Mouse (Mus musculus): ENCODE measurements around the gene Gm10974. TPM values are rescaled to one million over a fixed set of nuclear protein-coding genes. Genes with fewer than 3 reads are reported as not detected.

The Gm10974 gene
- polyA plus RNA-seq, 1 experiment from 2014 or later, result not detected

DNA sequence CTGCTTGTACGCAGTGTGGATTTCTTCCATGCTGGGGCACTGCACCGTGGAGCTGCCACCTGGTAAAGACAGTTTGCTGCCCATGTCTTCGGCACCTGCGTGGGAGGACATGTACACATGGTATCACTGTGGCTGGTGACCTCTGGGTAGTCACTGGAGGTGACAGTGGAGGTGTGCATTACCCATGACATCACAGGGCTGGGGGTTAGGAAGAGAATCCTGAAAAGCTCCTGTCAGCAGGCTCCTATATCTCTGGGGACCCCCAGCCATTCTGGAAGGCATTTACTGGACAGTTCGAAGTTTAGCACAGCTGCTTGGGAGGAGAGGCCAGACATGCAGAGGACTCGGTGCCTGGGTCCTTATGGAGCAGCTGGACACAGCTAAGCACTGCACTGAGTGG, 22.9 kb upstream of the Gm10974 start:
- H3K27ac ChIP-seq (replicated peaks), result no peak overlapping the region
- no peaks in the 10 kb centered on the region for H3K27me3 ChIP-seq (ENCODE audit: low read depth, poor library complexity, severe bottlenecking)
- 77% methylated on average over 6 of the region's 6 CpGs for WGBS
- H3K36me3 ChIP-seq, result no peaks in the 10 kb centered on the region
- no peak overlapping the region for H3K4me3 ChIP-seq
- H3K9me3 ChIP-seq (replicated peaks), result no peaks in the 10 kb centered on the region
- no peak for DNase-seq (ENCODE audit: low spot score)
- peaks cover 7% of the 10 kb centered on the region for H3K4me1 ChIP-seq

GRCm38 (mm10) chr7:66343307-66343706, 22.4 kb upstream of the Gm10974 start:
- no peak overlapping the region for H3K27ac ChIP-seq (replicated peaks)
- DNase-seq (ENCODE audit: low spot score), result no peak
- H3K4me3 ChIP-seq, result no peak overlapping the region
- 83% methylated on average over 5 of the region's 5 CpGs for WGBS
- H3K36me3 ChIP-seq, result no peaks in the 10 kb centered on the region
- no peaks in the 10 kb centered on the region for H3K9me3 ChIP-seq (replicated peaks)
- H3K4me1 ChIP-seq, result peaks cover 7% of the 10 kb centered on the region
- no peaks in the 10 kb centered on the region for H3K27me3 ChIP-seq (ENCODE audit: low read depth, poor library complexity, severe bottlenecking)

DNA sequence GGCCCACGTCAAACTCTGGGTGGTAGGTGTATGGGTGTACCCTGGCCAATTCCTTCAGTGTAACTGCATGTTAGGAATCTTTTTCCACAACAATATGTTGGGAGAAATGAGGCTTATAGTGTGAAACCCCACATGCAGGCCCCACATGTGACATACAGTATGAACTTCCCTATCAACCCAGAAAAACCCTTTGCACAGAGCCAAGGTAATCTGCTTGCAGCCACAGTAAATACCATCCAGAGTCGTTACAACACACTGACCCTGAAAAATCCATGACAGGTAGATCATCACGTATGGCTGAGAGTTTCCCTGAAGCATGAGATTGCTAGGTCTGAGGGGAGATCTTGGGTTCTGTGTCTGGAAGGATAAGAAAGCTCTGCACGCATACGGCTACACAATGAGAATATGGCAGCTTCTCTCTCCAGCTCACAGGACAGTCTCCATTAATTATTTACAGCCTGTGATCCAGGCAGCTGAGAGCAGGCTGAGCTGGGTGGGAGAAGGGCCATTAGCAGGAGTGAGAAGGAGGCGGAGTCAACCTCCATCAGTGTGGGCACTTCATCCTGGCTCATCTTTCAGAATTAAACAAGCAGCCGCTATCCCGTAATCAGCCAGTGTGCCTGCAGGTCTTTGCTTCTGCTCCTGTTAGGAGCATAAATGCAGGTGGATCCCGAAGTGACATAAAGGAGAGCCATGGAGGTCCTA, 18.6 kb upstream of the Gm10974 start:
- Histone ChIP-seq H3K27ac (replicated peaks) (no peak overlapping the region), H3K27me3 (ENCODE audit: low read depth, poor library complexity, severe bottlenecking) (no peaks in the 10 kb centered on the region), H3K9me3 (replicated peaks) (no peaks in the 10 kb centered on the region), H3K4me1 (peaks cover 7% of the 10 kb centered on the region), H3K4me3 (no peak overlapping the region), H3K36me3 (no peaks in the 10 kb centered on the region)
- DNase-seq (ENCODE audit: low spot score), result no peak
- WGBS, result 60% methylated on average over 9 of the region's 9 CpGs

GRCm38 (mm10) chr7:66348588-66348987, 17.1 kb upstream of the Gm10974 start:
- DNase-seq (ENCODE audit: low spot score), result no peak
- Histone ChIP-seq H3K4me1 (peaks cover 7% of the 10 kb centered on the region), H3K4me3 (no peak overlapping the region), H3K27me3 (ENCODE audit: low read depth, poor library complexity, severe bottlenecking) (no peaks in the 10 kb centered on the region), H3K9me3 (replicated peaks) (no peaks in the 10 kb centered on the region), H3K27ac (replicated peaks) (no peak overlapping the region), H3K36me3 (no peaks in the 10 kb centered on the region)
- WGBS, result 92% methylated on average over 10 of the region's 10 CpGs

DNA sequence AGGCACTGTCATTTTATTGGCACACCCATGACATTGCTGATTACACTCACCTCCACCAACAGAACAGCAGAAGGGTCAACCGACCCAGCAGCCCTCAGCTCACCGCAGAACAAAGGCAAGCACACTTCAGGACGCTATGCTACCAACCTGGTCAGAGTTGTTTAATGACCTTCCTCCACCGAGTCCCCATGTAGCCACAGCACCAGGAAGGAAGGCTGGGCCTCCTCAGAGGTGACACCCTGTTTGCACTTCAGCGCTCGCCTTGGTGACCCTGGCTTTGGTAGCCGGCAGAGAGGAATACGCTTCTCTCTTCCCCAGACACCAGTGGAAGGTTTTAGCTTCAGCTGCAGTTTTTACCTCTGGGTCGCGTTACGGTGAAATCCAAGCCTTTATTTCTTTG, 16.0 kb upstream of the Gm10974 start:
- no peaks in the 10 kb centered on the region for H3K36me3 ChIP-seq
- no peak overlapping the region for H3K4me3 ChIP-seq
- H3K27ac ChIP-seq (replicated peaks), result no peak overlapping the region
- H3K9me3 ChIP-seq (replicated peaks), result no peaks in the 10 kb centered on the region
- peaks cover 7% of the 10 kb centered on the region for H3K4me1 ChIP-seq
- H3K27me3 ChIP-seq (ENCODE audit: low read depth, poor library complexity, severe bottlenecking), result no peaks in the 10 kb centered on the region
- no peak for DNase-seq (ENCODE audit: low spot score)
- 77% methylated on average over 11 of the region's 11 CpGs for WGBS

GRCm38 (mm10) chr7:66351074-66351473, 14.6 kb upstream of the Gm10974 start:
- Histone ChIP-seq H3K27ac (replicated peaks) (no peak overlapping the region), H3K36me3 (no peaks in the 10 kb centered on the region), H3K4me1 (peaks cover 7% of the 10 kb centered on the region), H3K27me3 (ENCODE audit: low read depth, poor library complexity, severe bottlenecking) (no peaks in the 10 kb centered on the region), H3K9me3 (replicated peaks) (no peaks in the 10 kb centered on the region), H3K4me3 (no peak overlapping the region)
- DNase-seq (ENCODE audit: low spot score), result no peak
- 89% methylated on average over 4 of the region's 4 CpGs for WGBS

GRCm38 (mm10) chr7:66354911-66355310, 10.8 kb upstream of the Gm10974 start:
- no peaks in the 10 kb centered on the region for H3K4me1 ChIP-seq
- 77% methylated on average over 3 of the region's 3 CpGs for WGBS
- no peak for DNase-seq (ENCODE audit: low spot score)
- H3K4me3 ChIP-seq, result no peak overlapping the region
- H3K27ac ChIP-seq (replicated peaks), result no peak overlapping the region
- H3K27me3 ChIP-seq (ENCODE audit: low read depth, poor library complexity, severe bottlenecking), result no peaks in the 10 kb centered on the region
- H3K9me3 ChIP-seq (replicated peaks), result no peaks in the 10 kb centered on the region
- H3K36me3 ChIP-seq, result no peaks in the 10 kb centered on the region

DNA sequence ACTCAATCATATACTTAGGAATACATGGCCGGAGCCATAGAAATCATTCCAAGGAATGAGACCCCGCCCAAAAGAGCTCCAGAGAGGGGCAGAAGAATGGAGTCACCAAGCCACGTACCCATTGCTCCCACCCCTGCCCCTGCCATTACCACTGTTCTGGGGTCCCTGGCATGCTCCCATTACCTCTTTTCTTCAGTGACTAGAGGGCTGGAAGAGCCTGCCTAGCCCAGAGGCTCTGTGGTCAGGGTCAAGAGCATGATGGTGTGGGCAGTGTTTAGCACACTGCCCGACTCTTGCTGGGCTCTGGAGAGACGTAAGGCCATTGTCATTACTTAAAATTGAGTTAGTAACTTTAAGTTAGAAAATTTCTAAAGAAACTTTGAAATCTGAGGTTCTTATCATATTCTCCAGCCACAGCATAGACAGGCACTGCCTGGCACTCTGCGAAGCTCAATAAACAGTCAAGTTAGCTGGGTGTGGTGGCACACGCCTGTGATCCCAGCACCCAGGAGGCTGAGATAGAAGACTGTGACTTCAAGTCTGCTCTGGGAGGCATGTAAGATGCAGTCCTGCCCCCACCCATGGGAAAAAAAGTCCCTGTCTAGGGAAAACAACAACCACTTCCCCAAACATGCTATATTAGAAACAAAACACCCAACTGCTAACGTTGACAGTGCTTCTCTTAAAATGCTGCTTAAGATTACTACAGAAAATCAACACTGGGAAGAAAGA, 9.7 kb upstream of the Gm10974 start:
- Histone ChIP-seq H3K27me3 (ENCODE audit: low read depth, poor library complexity, severe bottlenecking) (no peaks in the 10 kb centered on the region), H3K27ac (replicated peaks) (no peak overlapping the region), H3K4me3 (no peak overlapping the region), H3K9me3 (replicated peaks) (no peaks in the 10 kb centered on the region), H3K4me1 (no peaks in the 10 kb centered on the region), H3K36me3 (no peaks in the 10 kb centered on the region)
- WGBS, result 89% methylated on average over 8 of the region's 8 CpGs
- DNase-seq (ENCODE audit: low spot score), result no peak

DNA sequence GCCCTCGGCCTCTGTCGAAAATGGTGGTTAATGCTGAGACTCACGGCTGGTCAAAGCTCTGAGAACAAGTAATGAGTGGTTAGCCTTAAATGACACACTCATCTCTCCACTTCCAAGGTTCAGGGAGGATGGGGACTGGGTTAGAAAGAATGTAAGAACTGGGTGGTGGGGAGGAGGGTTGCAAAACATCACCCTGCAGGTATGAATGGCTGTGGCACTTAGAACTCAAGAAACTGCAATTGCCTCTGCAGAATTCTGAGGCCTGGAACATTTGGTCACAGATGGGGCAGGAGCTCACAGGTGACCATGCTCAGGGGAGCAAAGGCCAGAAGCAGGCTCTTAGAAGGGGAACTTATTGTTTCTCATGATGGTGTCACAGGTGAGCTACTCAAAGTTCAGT, 7.2 kb upstream of the Gm10974 start:
- 89% methylated on average over 3 of the region's 3 CpGs for WGBS
- no peaks in the 10 kb centered on the region for H3K36me3 ChIP-seq
- H3K9me3 ChIP-seq (replicated peaks), result peaks cover 15% of the 10 kb centered on the region
- no peak overlapping the region for H3K4me3 ChIP-seq
- no peak for DNase-seq (ENCODE audit: low spot score)
- no peak overlapping the region for H3K27ac ChIP-seq (replicated peaks)
- no peaks in the 10 kb centered on the region for H3K4me1 ChIP-seq
- no peaks in the 10 kb centered on the region for H3K27me3 ChIP-seq (ENCODE audit: low read depth, poor library complexity, severe bottlenecking)

DNA sequence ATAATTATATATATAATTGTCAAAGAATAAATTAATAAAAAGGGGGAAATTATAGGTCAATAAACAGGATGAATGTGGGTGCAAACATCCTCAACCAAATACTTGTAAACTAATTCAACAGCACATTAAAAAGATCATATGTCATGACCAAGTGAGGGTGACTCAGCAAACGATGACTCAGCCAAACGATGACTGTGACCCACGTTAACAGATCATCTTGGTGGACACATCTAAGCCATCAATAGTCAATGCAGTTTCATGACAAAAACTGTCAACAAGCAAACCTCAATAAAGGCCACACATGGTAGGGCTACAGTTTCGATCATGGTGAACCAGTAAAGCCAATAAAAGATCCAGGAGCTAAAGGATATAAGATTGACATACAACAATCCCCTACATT, 6.7 kb upstream of the Gm10974 start:
- peaks cover 15% of the 10 kb centered on the region for H3K9me3 ChIP-seq (replicated peaks)
- no peaks in the 10 kb centered on the region for H3K4me1 ChIP-seq
- no peak overlapping the region for H3K4me3 ChIP-seq
- H3K36me3 ChIP-seq, result no peaks in the 10 kb centered on the region
- 91% methylated on average over 4 of the region's 4 CpGs for WGBS
- DNase-seq (ENCODE audit: low spot score), result no peak
- no peaks in the 10 kb centered on the region for H3K27me3 ChIP-seq (ENCODE audit: low read depth, poor library complexity, severe bottlenecking)
- H3K27ac ChIP-seq (replicated peaks), result no peak overlapping the region

DNA sequence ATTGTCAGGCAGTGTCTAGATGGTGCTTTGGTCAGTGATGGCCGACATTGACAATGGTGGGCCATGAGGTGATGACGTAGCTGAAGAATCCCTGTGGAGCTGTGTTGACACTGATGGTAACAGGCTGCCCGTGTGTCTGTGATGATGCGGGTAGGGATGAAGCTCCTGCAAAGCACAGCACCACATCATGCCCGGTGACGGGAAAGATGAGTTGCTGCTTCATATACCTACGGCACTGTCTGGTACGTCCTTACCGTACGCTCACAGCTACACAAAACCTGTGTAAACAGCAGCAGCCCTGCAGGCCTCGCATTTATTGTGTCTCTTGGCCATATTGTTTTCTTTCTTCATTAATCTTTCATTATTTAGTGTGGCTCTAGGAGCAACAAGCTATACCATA, 1.2 kb upstream of the Gm10974 start:
- peaks cover 15% of the 10 kb centered on the region for H3K9me3 ChIP-seq (replicated peaks)
- DNase-seq (ENCODE audit: low spot score), result no peak
- no peaks in the 10 kb centered on the region for H3K4me1 ChIP-seq
- H3K27ac ChIP-seq (replicated peaks), result no peak overlapping the region
- no peaks in the 10 kb centered on the region for H3K36me3 ChIP-seq
- WGBS, result 94% methylated on average over 11 of the region's 11 CpGs
- H3K27me3 ChIP-seq (ENCODE audit: low read depth, poor library complexity, severe bottlenecking), result no peaks in the 10 kb centered on the region
- no peak overlapping the region for H3K4me3 ChIP-seq

- no peak overlapping the region for H3K27ac ChIP-seq (replicated peaks)
- H3K27me3 ChIP-seq (ENCODE audit: low read depth, poor library complexity, severe bottlenecking), result no peaks in the 10 kb centered on the region
- 79% methylated on average over 2 of the region's 2 CpGs for WGBS
- no peak overlapping the region for H3K4me3 ChIP-seq
- DNase-seq (ENCODE audit: low spot score), result no peak
- no peaks in the 10 kb centered on the region for H3K36me3 ChIP-seq
- H3K4me1 ChIP-seq, result no peaks in the 10 kb centered on the region
- H3K9me3 ChIP-seq (replicated peaks), result peaks cover 15% of the 10 kb centered on the region
Measured at GRCm38 (mm10) chr7:66365411-66365810, 294 bp upstream of the Gm10974 start.

- H3K9me3 ChIP-seq (replicated peaks), result no peaks in the 10 kb centered on the region
- H3K4me1 ChIP-seq, result no peaks in the 10 kb centered on the region
- no peaks in the 10 kb centered on the region for H3K36me3 ChIP-seq
- H3K4me3 ChIP-seq, result no peak overlapping the region
- H3K27me3 ChIP-seq (ENCODE audit: low read depth, poor library complexity, severe bottlenecking), result no peaks in the 10 kb centered on the region
- DNase-seq (ENCODE audit: low spot score), result no peak
- WGBS, result 79% methylated on average over 5 of the region's 5 CpGs
- no peak overlapping the region for H3K27ac ChIP-seq (replicated peaks)
Measured at GRCm38 (mm10) chr7:66369071-66369933, 3.6 kb downstream of the Gm10974 start.

Measured in midbrain, embryonic 10.5 days (tissue).